Mouse (Mus musculus): ENCODE results near the gene Plxnc1.

DNA sequence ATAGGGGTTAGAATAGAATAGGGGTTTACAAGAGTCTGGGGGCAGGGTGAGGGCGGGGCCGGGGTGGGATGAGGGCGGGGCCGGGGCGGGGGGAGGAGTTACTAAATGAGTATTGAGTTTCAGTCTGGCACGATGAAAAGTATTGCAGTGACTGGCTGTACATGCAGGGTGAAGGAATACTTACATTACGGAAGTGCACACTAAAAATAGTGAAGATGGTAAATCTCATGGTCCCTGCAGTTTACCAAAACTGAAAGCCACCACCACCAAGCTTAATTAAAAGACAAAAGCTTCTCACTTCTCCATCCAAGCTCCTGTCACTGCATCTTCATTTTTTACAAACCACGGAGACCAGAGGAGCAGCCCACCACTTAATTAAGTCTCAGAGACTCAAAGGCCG is 81.4 kb downstream of the Plxnc1 start:
- no peak for TF ChIP-seq CTCF (IDR thresholded peaks at IDR 0.05; ENCODE audit: low read depth)
- TF ChIP-seq EP300 (IDR thresholded peaks at IDR 0.05; ENCODE audit: low read depth) = no peak

Data from liver, embryonic 14.5 days (tissue).